Mouse (Mus musculus): ENCODE results near the gene Vopp1. TPM values are rescaled to one million over a fixed set of nuclear protein-coding genes. Genes with fewer than 3 reads are reported as not detected.
A peak's percentile ranks its signal among the peaks of the same experiment; 100 is the strongest.
"Not testable (repeated sequence)": the region's sequence is repeated elsewhere in the genome, so short reads cannot be mapped to it uniquely, and the experiment has no call there.

The Vopp1 gene
- polyA plus RNA-seq, 1 experiment from 2014 or later = 114 TPM

- no peaks in the 10 kb centered on the region for H3K4me1 ChIP-seq
- no peak overlapping the region for H3K9ac ChIP-seq
- H3K27me3 ChIP-seq = no peaks in the 10 kb centered on the region
- WGBS = 91% methylated on average over 5 of the region's 5 CpGs
- no peak for ATAC-seq
- H3K27ac ChIP-seq = no peak overlapping the region
- no peak overlapping the region for H3K4me3 ChIP-seq
- H3K4me2 ChIP-seq = no peak overlapping the region
- peaks cover 3% of the 10 kb centered on the region; the same call in 1 of the 2 replicates for H3K36me3 ChIP-seq (ENCODE audit: poor library complexity, severe bottlenecking)
- H3K9me3 ChIP-seq (replicated peaks) = peaks cover 4% of the 10 kb centered on the region
Measured at GRCm38 (mm10) chr6:57805218-57806069, 19.5 kb downstream of the Vopp1 start.

GRCm38 (mm10) chr6:57803130-57803529 is 21.8 kb downstream of the Vopp1 start:
- H3K4me2 ChIP-seq = no peak overlapping the region

GRCm38 (mm10) chr6:57798986-57799385 is 26.0 kb downstream of the Vopp1 start:
- Histone ChIP-seq H3K27ac (no peak overlapping the region), H3K36me3 (ENCODE audit: poor library complexity, severe bottlenecking) (peaks cover 7% of the 10 kb centered on the region; the same call in 1 of the 2 replicates), H3K4me3 (no peak overlapping the region), H3K9ac (no peak overlapping the region), H3K4me1 (no peaks in the 10 kb centered on the region), H3K9me3 (replicated peaks) (no peaks in the 10 kb centered on the region), H3K4me2 (no peak overlapping the region), H3K27me3 (no peaks in the 10 kb centered on the region)
- 89% methylated on average over 1 of the region's 1 CpGs for WGBS
- no peak for ATAC-seq

More at GRCm38 (mm10) chr6:57803130-57803529, 21.8 kb downstream of the Vopp1 start:
- WGBS = 90% methylated on average over 2 of the region's 2 CpGs
- Histone ChIP-seq H3K4me3 (no peak overlapping the region), H3K9ac (no peak overlapping the region), H3K9me3 (replicated peaks) (no peaks in the 10 kb centered on the region), H3K36me3 (ENCODE audit: poor library complexity, severe bottlenecking) (peaks cover 7% of the 10 kb centered on the region; the same call in 1 of the 2 replicates), H3K4me1 (no peaks in the 10 kb centered on the region), H3K27ac (no peak overlapping the region), H3K27me3 (no peaks in the 10 kb centered on the region)
- no peak for ATAC-seq

- H3K4me1 ChIP-seq = no peaks in the 10 kb centered on the region
- 90% methylated on average over 3 of the region's 3 CpGs for WGBS
Measured at GRCm38 (mm10) chr6:57796853-57797423, 28.0 kb downstream of the Vopp1 start.

GRCm38 (mm10) chr6:57795835-57796234 is 29.1 kb downstream of the Vopp1 start:
- 63% methylated on average over 3 of the region's 3 CpGs for WGBS
- Histone ChIP-seq H3K4me3 (no peak overlapping the region), H3K4me1 (no peaks in the 10 kb centered on the region), H3K36me3 (ENCODE audit: poor library complexity, severe bottlenecking) (0 out of 2 replicates have a peak, but pooled peaks cover 4% of the 10 kb centered on the region), H3K9ac (no peak overlapping the region), H3K27ac (no peak overlapping the region), H3K9me3 (replicated peaks) (no peaks in the 10 kb centered on the region), H3K27me3 (no peaks in the 10 kb centered on the region), H3K4me2 (no peak overlapping the region)
- peak; percentile 51; the same call in 1 of the 2 replicates for ATAC-seq

More at GRCm38 (mm10) chr6:57796853-57797423, 28.0 kb downstream of the Vopp1 start:
- Histone ChIP-seq H3K36me3 (ENCODE audit: poor library complexity, severe bottlenecking) (peaks cover 7% of the 10 kb centered on the region; the same call in 1 of the 2 replicates), H3K9me3 (replicated peaks) (no peaks in the 10 kb centered on the region), H3K4me3 (no peak overlapping the region), H3K27ac (no peak overlapping the region), H3K27me3 (no peaks in the 10 kb centered on the region), H3K4me2 (no peak overlapping the region), H3K9ac (no peak overlapping the region)
- no peak for ATAC-seq

GRCm38 (mm10) chr6:57792821-57793220 is 32.1 kb downstream of the Vopp1 start:
- not testable (repeated sequence) for ATAC-seq; H3K9me3 ChIP-seq (replicated peaks); H3K27me3 ChIP-seq; H3K4me2 ChIP-seq; H3K4me1 ChIP-seq; H3K27ac ChIP-seq; H3K9ac ChIP-seq; H3K4me3 ChIP-seq
- 75% methylated on average over 9 of the region's 9 CpGs for WGBS
- H3K36me3 ChIP-seq (ENCODE audit: poor library complexity, severe bottlenecking) = peaks cover 12% of the 10 kb centered on the region; the same call in 1 of the 2 replicates

GRCm38 (mm10) chr6:57790542-57790941 is 34.4 kb downstream of the Vopp1 start:
- WGBS = 86% methylated on average over 4 of the region's 4 CpGs
- Histone ChIP-seq H3K4me3 (no peak overlapping the region), H3K4me2 (no peak overlapping the region), H3K9me3 (replicated peaks) (no peaks in the 10 kb centered on the region), H3K27me3 (no peaks in the 10 kb centered on the region), H3K4me1 (no peaks in the 10 kb centered on the region), H3K36me3 (ENCODE audit: poor library complexity, severe bottlenecking) (peaks cover 18% of the 10 kb centered on the region; the same call in 1 of the 2 replicates), H3K9ac (no peak overlapping the region), H3K27ac (no peak overlapping the region)
- no peak for ATAC-seq

- Histone ChIP-seq H3K4me1 (no peaks in the 10 kb centered on the region), H3K4me2 (no peak overlapping the region), H3K4me3 (no peak overlapping the region), H3K36me3 (ENCODE audit: poor library complexity, severe bottlenecking) (peaks cover 18% of the 10 kb centered on the region; the same call in 1 of the 2 replicates), H3K27me3 (no peaks in the 10 kb centered on the region), H3K9ac (no peak overlapping the region), H3K9me3 (replicated peaks) (no peaks in the 10 kb centered on the region), H3K27ac (no peak overlapping the region)
- ATAC-seq = no peak
- WGBS = 89% methylated on average over 6 of the region's 6 CpGs
Measured at GRCm38 (mm10) chr6:57787376-57787775, 37.6 kb downstream of the Vopp1 start.

- 96% methylated on average over 1 of the region's 1 CpGs for WGBS
- Histone ChIP-seq H3K27ac (no peak overlapping the region), H3K9me3 (replicated peaks) (no peaks in the 10 kb centered on the region), H3K27me3 (no peaks in the 10 kb centered on the region), H3K9ac (no peak overlapping the region), H3K4me2 (no peak overlapping the region), H3K36me3 (ENCODE audit: poor library complexity, severe bottlenecking) (0 out of 2 replicates have a peak, but pooled peaks cover 14% of the 10 kb centered on the region), H3K4me3 (no peak overlapping the region), H3K4me1 (no peaks in the 10 kb centered on the region)
- no peak for ATAC-seq
Measured at GRCm38 (mm10) chr6:57784251-57784650, 40.7 kb downstream of the Vopp1 start.

GRCm38 (mm10) chr6:57782658-57783057 is 42.3 kb downstream of the Vopp1 start:
- Histone ChIP-seq H3K4me3 (no peak overlapping the region), H3K9me3 (replicated peaks) (no peaks in the 10 kb centered on the region), H3K9ac (no peak overlapping the region), H3K4me2 (no peak overlapping the region), H3K27me3 (no peaks in the 10 kb centered on the region), H3K4me1 (no peaks in the 10 kb centered on the region), H3K27ac (no peak overlapping the region), H3K36me3 (ENCODE audit: poor library complexity, severe bottlenecking) (0 out of 2 replicates have a peak, but pooled peaks cover 5% of the 10 kb centered on the region)
- 98% methylated on average over 1 of the region's 1 CpGs for WGBS
- no peak for ATAC-seq

- H3K27ac ChIP-seq = no peak overlapping the region
- no peak for ATAC-seq
- H3K4me3 ChIP-seq = no peak overlapping the region
- H3K36me3 ChIP-seq (ENCODE audit: poor library complexity, severe bottlenecking) = 0 out of 2 replicates have a peak, but pooled peaks cover 6% of the 10 kb centered on the region
- H3K4me2 ChIP-seq = no peak overlapping the region
- no peak overlapping the region for H3K9ac ChIP-seq
- no peaks in the 10 kb centered on the region for H3K4me1 ChIP-seq
- H3K27me3 ChIP-seq = no peaks in the 10 kb centered on the region
- WGBS = 96% methylated on average over 3 of the region's 3 CpGs
- H3K9me3 ChIP-seq (replicated peaks) = no peaks in the 10 kb centered on the region
Measured at GRCm38 (mm10) chr6:57780359-57780758, 44.6 kb downstream of the Vopp1 start.

GRCm38 (mm10) chr6:57773792-57774191 is 51.2 kb downstream of the Vopp1 start:
- WGBS = 94% methylated on average over 1 of the region's 1 CpGs
- Histone ChIP-seq H3K27me3 (no peaks in the 10 kb centered on the region), H3K4me2 (no peak overlapping the region), H3K4me3 (no peak overlapping the region), H3K36me3 (ENCODE audit: poor library complexity, severe bottlenecking) (peaks cover 34% of the 10 kb centered on the region; the same call in 1 of the 2 replicates), H3K9ac (no peak overlapping the region), H3K27ac (no peak overlapping the region), H3K4me1 (no peaks in the 10 kb centered on the region), H3K9me3 (replicated peaks) (no peaks in the 10 kb centered on the region)
- ATAC-seq = no peak

All from forebrain, embryonic 13.5 days (tissue).